Mouse (Mus musculus) brain, embryonic 14.5 days (tissue): ENCODE data around the gene Gm17622. TPM values are rescaled to one million over a fixed set of nuclear protein-coding genes. Genes with fewer than 3 reads are reported as not detected.

ENCODE experiments used
- DNase-seq: peaks from one replicate; pipeline ENCODE4 v3.0.0-alpha.2; 2011; ENCODE audit warnings: low read depth
- CTCF ChIP-seq: fragments of 200-500 bp; IDR thresholded peaks from 2 replicates; pipeline ENCODE4 v1.5.1; 2012; ENCODE audit warnings: inconsistent platforms, mild to moderate bottlenecking, moderate library complexity, borderline replicate concordance; ENCODE audit not compliant: insufficient read depth, insufficient read length; ENCODE audit errors: extremely low read depth
- POLR2A ChIP-seq: fragments of 200-500 bp; IDR thresholded peaks from 2 replicates; pipeline ENCODE4 v1.6.1; 2012; ENCODE audit warnings: mild to moderate bottlenecking, inconsistent platforms, borderline replicate concordance; ENCODE audit not compliant: poor library complexity, insufficient read depth, insufficient read length, severe bottlenecking; ENCODE audit errors: extremely low read depth
- polyA plus RNA-seq: library from polyadenylated mRNA; depleted of rRNA; stranded (reverse); fragments of >200 nt; gene quantifications from 2 replicates; pipeline ENCODE4 v1.2.3, GENCODE M21; 2012

Gene Gm17622
- polyA plus RNA-seq, 1 experiment = not detected

DNA sequence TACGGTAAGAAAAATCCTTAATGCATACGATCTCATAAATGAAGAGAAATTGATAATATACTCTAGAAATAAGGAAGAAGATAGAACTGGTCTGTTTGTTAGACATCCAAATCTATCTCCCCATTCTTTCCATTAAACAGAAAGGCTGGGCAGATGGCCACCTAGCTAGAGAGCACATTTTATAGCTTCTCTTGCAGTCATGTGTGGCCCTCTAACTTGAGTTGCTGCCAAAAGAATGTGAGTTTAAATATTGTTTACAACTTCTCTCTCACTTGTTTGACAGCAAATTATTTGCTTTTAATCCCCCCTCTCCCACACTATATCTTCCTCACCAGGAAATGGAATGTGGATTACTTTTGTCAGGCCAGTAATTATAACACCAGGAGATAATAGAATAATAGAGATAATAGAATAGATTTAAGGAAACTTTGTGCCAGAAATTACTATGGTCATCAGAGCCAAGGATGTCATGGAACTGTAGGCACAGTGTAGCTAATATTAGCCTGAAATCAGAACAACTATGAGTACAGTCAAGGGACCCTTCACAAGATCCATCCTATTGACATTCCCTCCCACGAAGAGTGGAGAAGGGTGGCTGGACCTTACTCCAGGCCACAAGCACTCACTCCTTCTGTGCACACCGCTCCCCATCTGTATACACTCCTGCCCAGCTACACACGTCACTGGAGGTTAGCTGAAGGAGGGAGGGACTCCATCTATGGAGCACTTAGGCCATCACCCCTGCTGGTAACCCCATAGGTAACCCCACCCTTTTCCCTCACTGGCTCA is 23.8 kb downstream of the Gm17622 start:
- no peak for TF ChIP-seq POLR2A
- TF ChIP-seq CTCF = no peak
- DNase-seq = no peak

GRCm38 (mm10) chr13:96516249-96516648 is 25.7 kb downstream of the Gm17622 start:
- no peak for TF ChIP-seq POLR2A
- TF ChIP-seq CTCF = no peak
- no peak for DNase-seq

GRCm38 (mm10) chr13:96517335-96517734 is 26.8 kb downstream of the Gm17622 start:
- TF ChIP-seq POLR2A (no peak), CTCF (no peak)
- no peak for DNase-seq

DNA sequence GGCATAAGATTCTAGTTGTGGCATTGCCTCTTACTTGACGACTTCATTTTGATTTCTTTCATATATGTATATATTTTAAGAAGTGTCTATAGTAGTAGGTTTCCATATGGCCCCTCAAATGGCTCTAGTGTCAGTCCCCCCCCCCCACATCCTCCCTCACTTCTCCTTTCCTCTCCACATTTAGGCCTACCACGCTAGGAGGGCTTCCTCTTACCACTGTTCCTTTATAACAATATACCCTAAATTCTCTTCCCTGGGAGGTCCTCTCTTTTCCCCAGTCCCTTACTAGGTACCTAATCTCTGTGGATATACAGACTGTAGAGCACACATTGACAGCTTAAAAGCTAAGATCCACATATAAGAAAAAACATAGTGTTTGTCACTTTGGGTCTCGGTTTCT is 30.8 kb downstream of the Gm17622 start:
- no peak for DNase-seq
- TF ChIP-seq CTCF = no peak
- no peak for TF ChIP-seq POLR2A

GRCm38 (mm10) chr13:96527022-96527421 is 36.5 kb downstream of the Gm17622 start:
- TF ChIP-seq CTCF = no peak
- TF ChIP-seq POLR2A = no peak
- no peak for DNase-seq

DNA sequence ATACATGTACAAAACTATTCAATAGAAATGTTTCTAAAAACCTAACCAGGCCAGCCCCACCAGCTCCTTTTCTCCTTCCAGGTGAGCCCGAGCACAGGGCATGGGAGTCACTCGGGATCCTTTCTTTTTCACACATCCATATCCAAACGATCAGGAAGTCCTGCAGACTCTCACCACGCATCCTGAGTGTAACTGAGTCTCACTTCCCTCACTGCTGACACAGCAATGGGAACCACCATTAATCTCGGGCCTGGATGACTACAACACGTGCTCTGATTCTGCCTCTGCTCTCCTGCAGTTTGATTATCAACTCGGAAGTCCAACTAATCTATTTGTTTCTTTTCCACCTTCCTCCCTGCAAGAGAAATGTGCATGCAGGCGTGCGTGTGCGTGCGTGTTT is 37.3 kb downstream of the Gm17622 start:
- TF ChIP-seq POLR2A (no peak), CTCF (no peak)
- DNase-seq = no peak

GRCm38 (mm10) chr13:96528776-96529175 is 38.2 kb downstream of the Gm17622 start:
- TF ChIP-seq POLR2A = no peak
- no peak for TF ChIP-seq CTCF
- no peak for DNase-seq

- no peak for TF ChIP-seq CTCF
- no peak for TF ChIP-seq POLR2A
- no peak for DNase-seq
These were observed 39.0 kb downstream of the Gm17622 start for GRCm38 (mm10) chr13:96529542-96529941.

DNA sequence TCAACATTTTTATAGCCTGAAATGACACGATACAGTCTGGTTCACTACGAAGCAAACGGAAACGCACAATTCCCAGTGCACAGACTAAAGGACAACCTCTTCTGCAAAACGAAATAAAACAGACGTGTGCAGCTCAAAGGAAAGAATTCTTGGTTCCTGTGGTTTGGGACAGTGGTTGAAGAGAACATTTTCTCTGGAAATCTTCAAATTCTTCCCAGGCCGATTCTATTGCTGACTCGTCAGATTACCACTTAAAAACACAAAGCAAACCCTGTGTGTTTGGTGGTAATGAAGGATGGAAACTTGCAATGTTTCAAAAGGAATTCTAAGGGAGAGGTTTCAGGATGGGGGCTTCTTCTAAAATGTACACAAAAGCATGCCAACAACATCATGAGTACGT is 39.5 kb downstream of the Gm17622 start:
- DNase-seq = no peak
- TF ChIP-seq CTCF = no peak
- no peak for TF ChIP-seq POLR2A

GRCm38 (mm10) chr13:96532176-96532575 is 41.6 kb downstream of the Gm17622 start:
- DNase-seq = no peak
- no peak for TF ChIP-seq CTCF
- no peak for TF ChIP-seq POLR2A

- TF ChIP-seq POLR2A (no peak), CTCF (no peak)
- DNase-seq = no peak
These were observed 43.2 kb downstream of the Gm17622 start for GRCm38 (mm10) chr13:96533742-96534141.
